Mouse (Mus musculus) brain, embryonic 14.5 days (tissue): ENCODE measurements at regions not wholly inside any gene's neighbourhood (a gene's known extent, or its start where the extent isn't known, plus 50 kb on each side); places are given as distances from the start of the nearest gene placed in this dataset.
A peak's percentile ranks its signal among the peaks of the same experiment; 100 is the strongest.

Experiments used
- DNase-seq: peaks from one replicate; pipeline ENCODE4 v3.0.0-alpha.2; 2011; ENCODE audit warnings: low read depth
- CTCF ChIP-seq: fragments of 200-500 bp; IDR thresholded peaks from 2 replicates; pipeline ENCODE4 v1.5.1; 2012; ENCODE audit warnings: inconsistent platforms, mild to moderate bottlenecking, moderate library complexity, borderline replicate concordance; ENCODE audit not compliant: insufficient read depth, insufficient read length; ENCODE audit errors: extremely low read depth
- POLR2A ChIP-seq: fragments of 200-500 bp; IDR thresholded peaks from 2 replicates; pipeline ENCODE4 v1.6.1; 2012; ENCODE audit warnings: mild to moderate bottlenecking, inconsistent platforms, borderline replicate concordance; ENCODE audit not compliant: poor library complexity, insufficient read depth, insufficient read length, severe bottlenecking; ENCODE audit errors: extremely low read depth

- TF ChIP-seq CTCF, result no peak
- no peak for TF ChIP-seq POLR2A
- DNase-seq, result no peak
These were observed 143.4 kb upstream of the Hs6st1 start for GRCm38 (mm10) chr1:35924796-35925195.

DNA sequence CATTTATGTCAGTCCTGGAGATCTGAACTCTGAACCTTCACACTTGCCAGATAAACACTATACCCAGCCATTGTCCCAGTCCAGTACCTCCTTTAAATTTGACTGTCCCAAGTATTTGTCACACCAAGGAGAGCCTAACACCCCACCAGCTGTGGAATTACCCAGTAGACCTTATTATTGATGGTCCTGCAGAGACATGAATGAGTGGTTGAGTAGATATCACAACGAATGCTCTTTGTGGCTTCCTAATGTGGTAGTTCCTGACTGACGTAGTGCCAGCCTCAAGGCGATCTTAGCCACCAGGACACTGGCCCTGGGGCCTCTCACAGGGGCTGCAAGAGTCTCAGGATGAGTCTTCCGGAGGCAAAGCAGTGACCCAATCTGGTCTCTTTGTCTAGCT, 142.9 kb upstream of the Hs6st1 start:
- no peak for TF ChIP-seq POLR2A
- TF ChIP-seq CTCF, result no peak
- no peak for DNase-seq

DNA sequence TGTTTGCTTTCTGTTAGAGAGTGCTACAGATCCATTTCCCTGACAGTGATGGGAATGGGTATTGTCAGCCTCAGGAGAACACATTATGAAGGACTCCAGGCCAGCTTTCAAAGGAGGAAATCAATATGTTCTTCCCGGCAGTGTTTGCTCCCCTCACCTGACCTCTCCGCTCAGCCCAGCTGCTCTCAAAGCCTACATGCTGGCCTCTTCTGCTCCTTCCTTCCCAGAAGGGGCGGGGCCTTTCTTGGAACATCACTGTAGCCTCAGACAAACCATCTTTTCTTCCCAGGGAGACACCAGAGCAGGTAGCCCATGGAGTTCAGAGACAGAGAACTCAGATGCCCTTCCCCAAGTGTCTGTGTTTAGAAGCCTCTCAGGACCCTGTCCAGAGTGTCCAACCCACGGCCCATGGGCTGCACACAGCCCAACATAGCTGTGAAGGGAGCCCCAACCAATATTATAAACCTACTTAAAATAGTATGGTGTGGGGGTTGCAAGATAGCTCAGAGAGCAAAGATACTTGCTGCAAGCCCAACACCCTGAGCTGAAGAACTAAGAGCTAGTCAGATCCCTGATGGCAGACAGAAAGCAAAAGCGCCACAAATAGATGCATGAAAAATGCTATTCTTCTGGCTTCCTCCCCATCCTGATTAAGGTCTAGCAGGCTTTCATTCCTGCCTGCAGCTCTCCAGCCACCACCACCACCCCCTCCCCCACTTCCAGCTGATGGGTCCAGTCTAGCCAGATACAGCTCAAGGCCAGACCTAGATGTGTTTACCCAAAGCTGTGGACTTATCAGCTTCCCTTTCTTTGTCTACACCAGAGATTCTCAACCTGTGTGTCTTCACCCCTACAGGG, 141.8 kb upstream of the Hs6st1 start:
- TF ChIP-seq CTCF, result no peak
- no peak for TF ChIP-seq POLR2A
- DNase-seq, result no peak

DNA sequence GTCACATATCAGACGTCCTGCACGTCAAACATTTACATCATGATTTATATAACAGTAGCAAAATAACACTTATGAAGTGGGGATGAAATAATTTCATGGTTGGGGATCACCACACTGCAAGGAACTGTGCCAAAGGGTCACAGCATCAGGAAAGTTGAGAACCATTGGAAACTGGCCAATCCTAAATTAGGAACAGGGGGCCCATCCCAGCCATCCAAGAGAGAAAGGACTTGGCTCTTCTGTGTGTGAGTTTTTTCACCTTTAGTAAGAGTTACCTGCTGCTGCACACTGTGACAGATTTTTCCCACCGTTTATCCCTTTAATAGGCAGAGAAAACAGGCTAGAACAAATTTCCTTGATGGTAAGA, 141.2 kb upstream of the Hs6st1 start:
- TF ChIP-seq POLR2A (no peak), CTCF (no peak)
- no peak for DNase-seq

DNA sequence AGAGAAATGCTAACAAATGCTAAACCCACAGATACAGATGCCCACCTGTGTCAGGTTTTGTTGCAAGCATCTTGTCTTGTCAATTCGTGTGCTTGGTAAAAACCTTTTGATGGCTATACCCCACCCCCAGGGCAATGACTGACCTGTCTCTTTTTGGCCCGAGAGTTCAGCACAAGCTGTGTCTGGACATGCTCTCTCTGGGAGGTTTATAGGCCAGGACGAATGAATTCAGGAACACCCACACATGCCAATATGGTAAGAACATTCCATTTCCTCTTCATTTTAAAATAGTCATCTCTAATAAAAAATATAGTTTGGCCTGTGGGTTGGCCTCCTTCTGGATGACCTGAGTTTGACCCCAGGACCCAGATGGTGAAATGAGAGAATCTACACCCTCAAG, 137.8 kb upstream of the Hs6st1 start:
- TF ChIP-seq CTCF (no peak), POLR2A (no peak)
- DNase-seq, result no peak

DNA sequence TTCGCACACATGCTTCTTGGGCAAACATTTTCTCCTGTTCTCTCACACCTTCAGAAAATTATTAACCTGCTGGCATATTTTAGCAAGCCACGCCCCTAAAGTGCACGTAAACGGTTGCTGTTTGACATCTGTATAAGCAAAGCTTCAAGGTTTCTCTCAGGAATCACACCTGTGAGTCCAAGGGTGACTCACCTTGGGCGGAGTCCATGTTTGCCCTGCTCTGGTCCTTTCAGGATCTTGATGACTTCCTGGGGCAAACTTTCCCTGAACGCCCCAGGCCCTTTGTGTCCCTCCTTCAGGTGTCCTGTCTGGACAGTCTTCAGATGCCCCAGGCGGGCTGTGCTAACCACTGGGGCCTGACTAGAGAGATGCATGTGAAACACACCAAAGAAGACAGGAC, 137.1 kb upstream of the Hs6st1 start:
- no peak for TF ChIP-seq POLR2A
- TF ChIP-seq CTCF, result no peak
- DNase-seq, result no peak

DNA sequence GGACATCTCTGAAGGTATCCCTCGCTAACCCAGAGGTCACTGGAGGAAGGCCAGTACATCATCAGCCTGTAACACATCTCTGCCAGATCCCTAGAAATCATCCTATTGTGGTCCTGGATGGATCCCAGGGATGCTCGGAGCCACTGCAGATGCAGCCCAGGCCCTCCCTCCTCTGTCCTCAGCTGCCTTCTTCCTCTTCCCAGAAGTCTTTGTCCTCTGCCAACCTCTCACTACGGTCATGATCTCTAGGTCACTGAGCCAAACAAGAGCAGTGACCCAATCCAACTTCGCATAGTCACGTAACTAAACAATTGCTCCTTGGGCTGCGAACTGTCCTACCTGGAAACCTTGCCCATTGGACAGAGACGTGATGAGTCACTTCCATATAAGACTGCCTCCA, 134.7 kb upstream of the Hs6st1 start:
- no peak for TF ChIP-seq POLR2A
- TF ChIP-seq CTCF, result no peak
- no peak for DNase-seq

GRCm38 (mm10) chr1:35935099-35935651, 133.0 kb upstream of the Hs6st1 start:
- TF ChIP-seq CTCF (no peak), POLR2A (no peak)
- DNase-seq, result peak; percentile 45

DNA sequence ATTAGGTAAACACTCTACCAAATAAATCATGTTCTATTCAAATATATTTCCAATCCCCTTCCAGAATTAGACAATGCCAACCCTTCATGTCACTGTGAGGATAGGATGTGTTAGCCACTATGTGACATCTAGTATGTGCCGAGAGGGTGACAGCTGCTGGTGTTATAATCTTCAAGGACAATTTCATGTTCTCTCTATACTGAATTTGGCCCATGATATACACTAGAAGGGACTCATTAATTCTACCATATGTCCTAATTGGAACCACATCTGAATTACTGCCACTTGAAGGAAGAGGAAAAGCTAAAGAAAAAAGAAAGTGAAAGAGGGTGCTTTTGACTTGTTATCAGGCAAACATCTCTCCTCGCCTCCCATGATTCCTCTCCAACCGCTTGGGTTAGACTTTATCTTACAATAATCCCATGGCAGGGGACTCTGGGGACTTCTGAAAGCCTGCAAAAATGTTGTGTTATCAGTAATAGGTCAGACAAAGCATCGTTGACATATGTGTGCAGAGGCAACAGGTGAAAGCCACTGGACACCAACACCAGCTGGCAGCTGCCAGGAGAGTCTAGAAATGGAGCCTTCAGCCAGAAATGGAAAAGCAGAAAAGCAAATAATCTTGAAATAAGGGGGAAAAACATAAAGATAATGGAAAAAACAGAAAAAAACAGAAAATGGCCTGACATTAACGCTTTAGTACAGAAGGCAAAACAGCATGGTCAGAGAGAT, 131.7 kb upstream of the Hs6st1 start:
- peak; percentile 62 for DNase-seq
- TF ChIP-seq POLR2A (no peak), CTCF (no peak)

DNA sequence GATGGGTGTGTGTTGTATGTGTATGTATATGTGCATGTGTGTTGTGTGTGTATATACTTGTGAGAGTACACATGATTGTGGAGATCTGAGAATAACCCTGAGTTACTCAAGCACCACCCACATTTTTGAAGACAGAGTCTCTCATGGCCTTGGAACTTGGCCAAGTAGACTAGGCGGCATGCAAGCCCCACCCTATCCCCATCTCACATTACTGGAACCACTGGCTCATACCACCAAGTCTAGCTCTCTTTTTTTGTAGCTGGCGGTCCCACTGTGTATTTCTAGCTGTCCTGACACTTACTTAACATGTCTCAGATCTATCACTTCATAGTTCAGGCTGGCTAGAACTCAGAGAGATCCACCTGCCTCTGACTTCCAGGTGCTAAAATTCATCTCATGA, 128.0 kb upstream of the Hs6st1 start:
- DNase-seq, result no peak
- TF ChIP-seq POLR2A (no peak), CTCF (no peak)

- no peak for TF ChIP-seq CTCF
- no peak for TF ChIP-seq POLR2A
- peak; percentile 85 for DNase-seq
These were observed 126.5 kb upstream of the Hs6st1 start for GRCm38 (mm10) chr1:35941642-35942077.
